Mouse (Mus musculus) limb, embryonic 15.5 days (tissue): ENCODE measurements at regions not wholly inside any gene's neighbourhood (a gene's known extent, or its start where the extent isn't known, plus 50 kb on each side); places are given as distances from the start of the nearest gene placed in this dataset.

Experiments used
- ATAC-seq: fragments of 200-750 bp; cut with Nextera tagmentation; 2 replicates; pipeline ENCODE4 v1.8.0; 2017; ENCODE audit warnings: low read depth, moderate TSS enrichment; ENCODE audit not compliant: insufficient number of reproducible peaks, low FRiP score, low TSS enrichment
- H3K27ac ChIP-seq: fragments of 300-500 bp; sonication (generic); 2 replicates; pipeline ENCODE4 v1.5.1; 2015; ENCODE audit warnings: moderate library complexity, mild to moderate bottlenecking, inconsistent platforms
- H3K27me3 ChIP-seq: fragments of 300-500 bp; sonication (generic); 2 replicates; pipeline ENCODE4 v1.6.1; 2015; ENCODE audit warnings: inconsistent platforms
- H3K36me3 ChIP-seq: fragments of 300-500 bp; sonication (generic); 2 replicates; pipeline ENCODE4 v1.6.1; 2015; ENCODE audit warnings: inconsistent platforms
- H3K4me1 ChIP-seq: fragments of 300-500 bp; sonication (generic); 2 replicates; pipeline ENCODE4 v1.6.1; 2015; ENCODE audit warnings: inconsistent platforms
- H3K4me2 ChIP-seq: fragments of 300-500 bp; sonication (generic); 2 replicates; pipeline ENCODE4 v1.6.1; 2015; ENCODE audit warnings: mild to moderate bottlenecking, inconsistent platforms
- H3K4me3 ChIP-seq: fragments of 300-500 bp; sonication (generic); 2 replicates; pipeline ENCODE4 v1.5.1; 2015; ENCODE audit warnings: mild to moderate bottlenecking, inconsistent platforms
- H3K9ac ChIP-seq: fragments of 300-500 bp; sonication (generic); 2 replicates; pipeline ENCODE4 v1.6.1; 2015; ENCODE audit warnings: inconsistent platforms
- H3K9me3 ChIP-seq: fragments of 300-500 bp; sonication (generic); 2 replicates; pipeline ENCODE4 v1.6.1; 2016; ENCODE audit warnings: inconsistent platforms
- WGBS: fragments of 180-500 bp; shearing (Covaris S2); methylation state at CpG from one replicate; pipeline ENCODE4 v1.1.7; 2015; 5-methylcytosine and 5-hydroxymethylcytosine counted together

DNA sequence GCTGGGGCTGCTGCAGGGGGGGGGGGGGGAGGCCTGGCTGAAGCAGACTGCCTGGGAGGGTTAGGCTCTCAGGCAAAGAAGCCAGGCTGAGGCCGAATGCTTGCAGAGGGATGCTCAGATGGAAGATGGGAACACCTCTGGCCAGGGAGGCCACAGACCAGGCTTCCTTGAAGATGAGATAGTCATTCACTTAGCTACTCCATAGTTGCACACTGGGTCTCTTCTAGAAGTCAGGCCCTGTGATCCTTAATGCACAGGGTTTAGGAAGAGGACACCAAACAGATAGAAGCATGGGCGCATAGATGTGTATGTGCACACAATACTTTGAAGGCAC is 162.1 kb downstream of the Cyp26b1 start:
- H3K27me3 ChIP-seq = 0 out of 2 replicates have a peak, but pooled peaks cover 3% of the 10 kb centered on the region
- 0 out of 2 replicates have a peak overlapping the region, but pooled peaks have one; percentile 5 for H3K4me2 ChIP-seq
- no peaks in the 10 kb centered on the region for H3K9me3 ChIP-seq
- ATAC-seq = no peak
- no peak overlapping the region for H3K9ac ChIP-seq
- 51% methylated on average over 2 of the region's 2 CpGs for WGBS
- H3K27ac ChIP-seq = peak overlapping the region; percentile 59; the same call in 1 of the 2 replicates
- H3K36me3 ChIP-seq = no peaks in the 10 kb centered on the region
- H3K4me1 ChIP-seq = peaks cover 37% of the 10 kb centered on the region
- no peak overlapping the region for H3K4me3 ChIP-seq

GRCm38 (mm10) chr6:84430925-84431621 is 162.6 kb downstream of the Cyp26b1 start:
- no peaks in the 10 kb centered on the region for H3K9me3 ChIP-seq
- H3K4me3 ChIP-seq = no peak overlapping the region
- 0 out of 2 replicates have a peak overlapping the region, but pooled peaks have one; percentile 5 for H3K4me2 ChIP-seq
- peak; percentile 74 for ATAC-seq
- no peaks in the 10 kb centered on the region for H3K36me3 ChIP-seq
- no peak overlapping the region for H3K9ac ChIP-seq
- 27% methylated on average over 12 of the region's 12 CpGs for WGBS
- H3K27ac ChIP-seq = peak overlapping the region; percentile 59
- H3K4me1 ChIP-seq = peaks cover 37% of the 10 kb centered on the region
- 0 out of 2 replicates have a peak, but pooled peaks cover 3% of the 10 kb centered on the region for H3K27me3 ChIP-seq

- no peak overlapping the region for H3K4me2 ChIP-seq
- H3K27ac ChIP-seq = no peak overlapping the region
- H3K36me3 ChIP-seq = no peaks in the 10 kb centered on the region
- WGBS = 64% methylated on average over 4 of the region's 4 CpGs
- ATAC-seq = no peak
- no peaks in the 10 kb centered on the region for H3K9me3 ChIP-seq
- no peak overlapping the region for H3K4me3 ChIP-seq
- H3K9ac ChIP-seq = no peak overlapping the region
- H3K4me1 ChIP-seq = peaks cover 40% of the 10 kb centered on the region
- 0 out of 2 replicates have a peak, but pooled peaks cover 3% of the 10 kb centered on the region for H3K27me3 ChIP-seq
These were observed 163.6 kb downstream of the Cyp26b1 start for GRCm38 (mm10) chr6:84430146-84430545.

DNA sequence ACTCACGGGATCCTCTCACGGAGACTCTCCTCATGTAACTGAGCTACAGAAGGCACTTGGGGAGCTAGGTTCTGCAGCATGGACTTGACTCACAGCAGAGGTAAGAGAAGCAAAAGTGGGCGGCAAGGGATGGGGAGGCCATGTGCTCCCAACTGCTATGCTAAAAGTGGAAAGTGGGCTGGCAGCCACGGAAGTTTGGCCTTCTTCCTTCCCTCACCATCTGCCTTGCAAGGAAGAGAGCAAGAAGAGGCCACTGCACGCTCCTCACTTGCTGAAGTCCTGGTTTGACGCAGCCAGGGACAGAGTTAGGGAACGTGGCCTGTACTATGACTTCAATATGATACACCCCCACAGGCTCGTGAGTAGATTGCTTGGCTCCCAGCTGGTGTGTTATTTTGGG is 164.5 kb downstream of the Cyp26b1 start:
- 61% methylated on average over 8 of the region's 8 CpGs for WGBS
- 0 out of 2 replicates have a peak, but pooled peaks cover 3% of the 10 kb centered on the region for H3K27me3 ChIP-seq

GRCm38 (mm10) chr6:84426691-84427090 is 167.0 kb downstream of the Cyp26b1 start:
- H3K36me3 ChIP-seq = no peaks in the 10 kb centered on the region
- peaks cover 32% of the 10 kb centered on the region for H3K4me1 ChIP-seq
- no peak overlapping the region for H3K27ac ChIP-seq
- 50% methylated on average over 8 of the region's 8 CpGs for WGBS
- H3K9ac ChIP-seq = no peak overlapping the region
- 0 out of 2 replicates have a peak, but pooled peaks cover 3% of the 10 kb centered on the region for H3K27me3 ChIP-seq
- no peaks in the 10 kb centered on the region for H3K9me3 ChIP-seq
- no peak overlapping the region for H3K4me2 ChIP-seq
- no peak overlapping the region for H3K4me3 ChIP-seq
- ATAC-seq = no peak

More for the DNA sequence above, 164.5 kb downstream of the Cyp26b1 start:
- no peak overlapping the region for H3K4me2 ChIP-seq
- H3K27ac ChIP-seq = no peak overlapping the region
- no peak overlapping the region for H3K4me3 ChIP-seq
- no peaks in the 10 kb centered on the region for H3K36me3 ChIP-seq
- H3K9me3 ChIP-seq = no peaks in the 10 kb centered on the region
- ATAC-seq = no peak
- no peak overlapping the region for H3K9ac ChIP-seq
- H3K4me1 ChIP-seq = peaks cover 40% of the 10 kb centered on the region

- 28% methylated on average over 4 of the region's 4 CpGs for WGBS
- Histone ChIP-seq H3K4me3 (no peak overlapping the region), H3K27ac (no peak overlapping the region), H3K4me2 (no peak overlapping the region), H3K36me3 (no peaks in the 10 kb centered on the region), H3K27me3 (0 out of 2 replicates have a peak, but pooled peaks cover 3% of the 10 kb centered on the region), H3K9ac (no peak overlapping the region), H3K4me1 (peaks cover 23% of the 10 kb centered on the region), H3K9me3 (no peaks in the 10 kb centered on the region)
- no peak for ATAC-seq
These were observed 167.9 kb downstream of the Cyp26b1 start for GRCm38 (mm10) chr6:84425823-84426222.

DNA sequence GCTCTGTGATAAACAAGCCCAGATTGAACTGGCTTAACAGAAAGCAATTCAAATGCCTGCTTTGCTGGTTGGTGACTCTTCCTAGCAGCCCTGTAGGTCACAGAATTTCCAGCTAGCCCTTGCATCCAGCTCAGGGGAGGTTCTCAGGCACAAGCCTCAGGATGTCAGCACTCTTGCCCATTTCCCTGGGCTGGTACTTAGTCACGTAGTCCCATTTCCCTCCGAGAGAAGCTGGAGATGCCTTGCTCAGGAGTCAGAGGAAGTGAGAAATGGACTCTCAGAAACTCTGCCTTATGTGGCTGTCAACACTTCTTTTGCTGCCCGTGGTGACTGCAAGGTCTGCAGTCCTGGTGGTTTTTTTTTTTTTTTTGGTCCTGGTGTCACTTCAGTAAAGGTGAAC is 170.8 kb downstream of the Cyp26b1 start:
- no peaks in the 10 kb centered on the region for H3K36me3 ChIP-seq
- H3K4me3 ChIP-seq = no peak overlapping the region
- no peaks in the 10 kb centered on the region for H3K9me3 ChIP-seq
- H3K9ac ChIP-seq = no peak overlapping the region
- no peak for ATAC-seq
- WGBS = 53% methylated on average over 3 of the region's 3 CpGs
- H3K4me2 ChIP-seq = no peak overlapping the region
- H3K27me3 ChIP-seq = 0 out of 2 replicates have a peak, but pooled peaks cover 3% of the 10 kb centered on the region
- H3K4me1 ChIP-seq = peaks cover 9% of the 10 kb centered on the region
- no peak overlapping the region for H3K27ac ChIP-seq

- H3K9ac ChIP-seq = no peak overlapping the region
- H3K4me2 ChIP-seq = no peak overlapping the region
- 0 out of 2 replicates have a peak, but pooled peaks cover 5% of the 10 kb centered on the region for H3K27me3 ChIP-seq
- H3K27ac ChIP-seq = no peak overlapping the region
- H3K4me1 ChIP-seq = peaks cover 11% of the 10 kb centered on the region
- H3K9me3 ChIP-seq = no peaks in the 10 kb centered on the region
- ATAC-seq = no peak
- H3K4me3 ChIP-seq = no peak overlapping the region
- H3K36me3 ChIP-seq = no peaks in the 10 kb centered on the region
- 54% methylated on average over 2 of the region's 2 CpGs for WGBS
These were observed 174.0 kb downstream of the Cyp26b1 start for GRCm38 (mm10) chr6:84419691-84420090.

DNA sequence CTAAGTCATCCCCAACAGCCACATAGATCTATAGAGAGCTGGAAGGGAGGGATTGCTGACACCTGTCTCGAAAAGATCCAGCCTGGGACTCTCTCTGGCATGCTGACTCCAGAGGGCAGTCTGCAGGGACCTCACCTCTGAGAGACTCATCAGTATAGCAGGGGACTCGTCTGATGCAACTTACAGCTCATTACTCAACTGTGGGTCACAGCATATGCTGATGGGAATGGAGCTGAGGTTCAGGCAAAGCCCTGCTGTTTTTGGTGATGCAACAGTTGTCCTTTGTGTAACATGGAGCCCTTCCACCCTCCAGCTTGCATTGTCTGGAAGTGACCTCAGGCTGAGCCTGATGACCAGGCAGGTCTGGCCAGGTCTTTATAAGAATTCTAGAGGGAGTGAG is 174.4 kb downstream of the Cyp26b1 start:
- WGBS = 67% methylated on average over 2 of the region's 2 CpGs
- H3K4me1 ChIP-seq = peaks cover 15% of the 10 kb centered on the region
- H3K9me3 ChIP-seq = no peaks in the 10 kb centered on the region
- no peak overlapping the region for H3K27ac ChIP-seq
- no peak overlapping the region for H3K4me2 ChIP-seq
- H3K4me3 ChIP-seq = no peak overlapping the region
- no peak overlapping the region for H3K9ac ChIP-seq
- H3K36me3 ChIP-seq = no peaks in the 10 kb centered on the region
- H3K27me3 ChIP-seq = 0 out of 2 replicates have a peak, but pooled peaks cover 5% of the 10 kb centered on the region
- no peak for ATAC-seq

DNA sequence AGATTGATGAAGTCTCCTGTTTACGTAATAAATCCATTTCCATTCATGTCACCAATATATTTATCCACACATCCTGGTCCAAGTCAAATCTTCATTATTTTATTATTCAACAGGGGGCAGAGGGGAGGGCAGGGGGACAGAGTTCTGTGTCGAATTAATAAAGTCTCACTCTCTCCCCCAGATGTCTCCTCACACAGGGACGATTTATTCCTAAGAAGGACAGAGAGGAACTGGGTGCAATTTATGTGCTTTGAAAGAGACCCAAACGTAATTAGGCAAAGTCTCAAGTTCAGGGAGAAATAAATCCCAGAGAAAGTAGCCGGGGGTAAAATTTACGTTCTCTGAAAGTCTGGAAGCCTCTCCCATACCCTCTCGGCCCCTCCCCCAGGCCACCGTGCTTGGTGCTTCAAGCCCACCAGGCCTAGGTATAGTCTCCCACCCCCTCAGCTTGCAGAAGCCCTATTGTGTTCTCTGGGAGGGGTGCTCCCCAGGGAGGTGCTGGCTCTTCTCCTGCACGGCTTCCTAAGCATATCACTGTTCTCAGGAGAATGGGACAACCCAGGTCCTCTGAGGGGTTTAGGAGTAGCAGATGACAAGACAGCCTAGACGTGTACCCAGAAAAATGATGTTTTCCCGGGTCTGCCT is 176.6 kb downstream of the Cyp26b1 start:
- ATAC-seq = no peak
- no peak overlapping the region for H3K9ac ChIP-seq
- peaks cover 16% of the 10 kb centered on the region for H3K4me1 ChIP-seq
- no peak overlapping the region for H3K4me3 ChIP-seq
- WGBS = 28% methylated on average over 11 of the region's 11 CpGs
- no peaks in the 10 kb centered on the region for H3K36me3 ChIP-seq
- H3K9me3 ChIP-seq = no peaks in the 10 kb centered on the region
- H3K27me3 ChIP-seq = 0 out of 2 replicates have a peak, but pooled peaks cover 5% of the 10 kb centered on the region
- no peak overlapping the region for H3K4me2 ChIP-seq
- no peak overlapping the region for H3K27ac ChIP-seq

DNA sequence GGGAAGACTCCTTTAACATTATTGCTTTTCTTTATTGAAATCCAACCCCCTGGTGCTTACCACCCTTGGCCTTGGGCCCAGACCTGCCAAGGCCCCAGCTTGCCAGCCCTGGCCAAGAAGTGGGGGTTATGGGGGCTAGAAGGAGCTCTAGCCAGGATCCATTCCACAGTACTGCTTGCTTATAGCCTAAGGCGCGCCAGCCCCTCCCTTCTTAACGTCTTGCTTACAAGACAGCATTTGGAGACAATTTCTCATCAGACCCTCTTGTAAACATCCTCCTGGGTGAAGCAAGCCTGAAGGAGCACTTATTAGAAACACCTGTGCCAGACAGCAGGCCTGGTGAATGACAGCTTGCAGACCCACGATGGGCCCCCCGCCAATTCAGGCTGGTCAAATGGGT is 179.3 kb downstream of the Cyp26b1 start:
- WGBS = 25% methylated on average over 5 of the region's 5 CpGs
- no peak for ATAC-seq
- Histone ChIP-seq H3K27ac (no peak overlapping the region), H3K36me3 (no peaks in the 10 kb centered on the region), H3K4me1 (peaks cover 20% of the 10 kb centered on the region), H3K4me3 (no peak overlapping the region), H3K9ac (no peak overlapping the region), H3K27me3 (peaks cover 10% of the 10 kb centered on the region; the same call in 1 of the 2 replicates), H3K9me3 (no peaks in the 10 kb centered on the region), H3K4me2 (no peak overlapping the region)

DNA sequence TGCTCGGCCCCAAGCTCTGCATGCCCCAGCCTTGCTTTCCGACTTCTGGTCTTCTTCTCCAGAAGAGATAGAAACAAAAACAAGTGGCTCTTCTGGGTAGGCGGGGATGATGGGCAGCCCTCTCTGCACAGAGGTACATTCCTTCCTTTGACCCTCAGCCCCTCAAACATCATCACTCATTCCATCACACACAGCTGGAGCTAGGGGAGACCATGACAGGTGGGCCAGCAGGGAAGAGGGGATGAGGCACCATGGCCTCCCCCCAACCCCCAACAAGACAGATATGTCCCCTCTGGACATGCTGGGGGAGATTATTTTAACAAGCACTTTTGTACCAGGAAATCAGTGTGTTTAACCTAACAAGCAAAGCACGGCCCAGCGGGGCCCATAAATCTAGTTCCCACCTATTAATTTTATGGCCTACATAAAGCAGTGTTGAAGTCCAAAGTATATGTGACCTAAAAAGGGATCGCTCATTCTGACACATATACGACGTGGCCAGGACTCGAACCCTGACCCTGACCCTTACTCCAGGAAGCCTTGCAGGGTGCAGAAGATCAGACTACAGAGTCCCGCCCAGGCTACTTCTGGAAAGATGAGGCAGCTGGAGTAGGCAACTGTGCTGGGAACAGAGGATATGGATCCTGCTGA is 183.7 kb downstream of the Cyp26b1 start:
- Histone ChIP-seq H3K9ac (no peak overlapping the region), H3K4me2 (no peak overlapping the region), H3K4me1 (peaks cover 18% of the 10 kb centered on the region), H3K36me3 (no peaks in the 10 kb centered on the region), H3K27me3 (peaks cover 13% of the 10 kb centered on the region; the same call in 1 of the 2 replicates), H3K9me3 (no peaks in the 10 kb centered on the region), H3K4me3 (no peak overlapping the region), H3K27ac (no peak overlapping the region)
- WGBS = 35% methylated on average over 10 of the region's 10 CpGs
- ATAC-seq = no peak
